Mouse (Mus musculus) hindbrain, postnatal 0 days (tissue): ENCODE measurements at regions not wholly inside any gene's neighbourhood (a gene's known extent, or its start where the extent isn't known, plus 50 kb on each side); places are given as distances from the start of the nearest gene placed in this dataset.

Experiments
- ATAC-seq: fragments of 200-750 bp; cut with Nextera tagmentation; 2 replicates; pipeline ENCODE4 v1.8.0; 2017; ENCODE audit warnings: mild to moderate bottlenecking, moderate TSS enrichment, moderate library complexity
- DNase-seq: peaks from one replicate; pipeline ENCODE4 v3.0.0-alpha.2; 2015; ENCODE audit warnings: low spot score
- H3K27ac ChIP-seq: fragments of 300-500 bp; sonication (generic); 2 replicates; pipeline ENCODE4 v1.5.1; 2014; ENCODE audit warnings: mild to moderate bottlenecking
- H3K27me3 ChIP-seq: fragments of 300-500 bp; sonication (generic); 2 replicates; pipeline ENCODE4 v1.6.1; 2014; ENCODE audit warnings: low read length, mixed read lengths; ENCODE audit not compliant: insufficient read depth
- H3K36me3 ChIP-seq: fragments of 300-500 bp; sonication (generic); 2 replicates; pipeline ENCODE4 v1.6.1; 2014; ENCODE audit warnings: low read length, mixed read lengths; ENCODE audit not compliant: insufficient read depth
- H3K4me1 ChIP-seq: fragments of 300-500 bp; sonication (generic); 2 replicates; pipeline ENCODE4 v1.6.1; 2014; ENCODE audit warnings: antibody characterized with exemption, low read length, mixed read lengths; ENCODE audit not compliant: insufficient read depth
- H3K4me2 ChIP-seq: fragments of 300-500 bp; sonication (generic); 2 replicates; pipeline ENCODE4 v1.6.1; 2014; ENCODE audit warnings: low read depth, mild to moderate bottlenecking, low read length, moderate library complexity, mixed read lengths
- H3K4me3 ChIP-seq: fragments of 300-500 bp; sonication (generic); 2 replicates; pipeline ENCODE4 v1.5.1; 2014; ENCODE audit warnings: low read length
- H3K9ac ChIP-seq: fragments of 300-500 bp; sonication (generic); replicated peaks from 2 replicates; pipeline ENCODE4 v1.6.1; 2014; ENCODE audit warnings: mild to moderate bottlenecking, low read length, moderate library complexity, mixed read lengths
- H3K9me3 ChIP-seq: fragments of 300-500 bp; sonication (generic); 2 replicates; pipeline ENCODE4 v1.6.1; 2016; ENCODE audit warnings: low read length, mixed read lengths
- CTCF ChIP-seq: IDR thresholded peaks from 2 replicates; pipeline ENCODE4 v1.5.1; 2016; ENCODE audit warnings: antibody characterized with exemption, control low read depth, low read depth
- WGBS: fragments of 180-500 bp; shearing (Covaris S2); extraction: QIAGEN DNeasy Blood & Tissue Kit; methylation state at CpG from one replicate; pipeline ENCODE4 v1.1.7; 2014; 5-methylcytosine and 5-hydroxymethylcytosine counted together

- Histone ChIP-seq H3K4me1 (no peaks in the 10 kb centered on the region), H3K27me3 (no peaks in the 10 kb centered on the region), H3K4me3 (no peak overlapping the region), H3K36me3 (no peaks in the 10 kb centered on the region), H3K9me3 (no peaks in the 10 kb centered on the region), H3K9ac (no peak overlapping the region), H3K4me2 (no peak overlapping the region), H3K27ac (no peak overlapping the region)
- no peak for TF ChIP-seq CTCF
- 0 out of 2 replicates have a peak, but pooled peaks have one; percentile 32 for ATAC-seq
- WGBS: 62% methylated on average over 7 of the region's 7 CpGs
- peak; percentile 26 for DNase-seq
Observed at GRCm38 (mm10) chr11:17449289-17449688, 191.9 kb downstream of the C1d start.

DNA sequence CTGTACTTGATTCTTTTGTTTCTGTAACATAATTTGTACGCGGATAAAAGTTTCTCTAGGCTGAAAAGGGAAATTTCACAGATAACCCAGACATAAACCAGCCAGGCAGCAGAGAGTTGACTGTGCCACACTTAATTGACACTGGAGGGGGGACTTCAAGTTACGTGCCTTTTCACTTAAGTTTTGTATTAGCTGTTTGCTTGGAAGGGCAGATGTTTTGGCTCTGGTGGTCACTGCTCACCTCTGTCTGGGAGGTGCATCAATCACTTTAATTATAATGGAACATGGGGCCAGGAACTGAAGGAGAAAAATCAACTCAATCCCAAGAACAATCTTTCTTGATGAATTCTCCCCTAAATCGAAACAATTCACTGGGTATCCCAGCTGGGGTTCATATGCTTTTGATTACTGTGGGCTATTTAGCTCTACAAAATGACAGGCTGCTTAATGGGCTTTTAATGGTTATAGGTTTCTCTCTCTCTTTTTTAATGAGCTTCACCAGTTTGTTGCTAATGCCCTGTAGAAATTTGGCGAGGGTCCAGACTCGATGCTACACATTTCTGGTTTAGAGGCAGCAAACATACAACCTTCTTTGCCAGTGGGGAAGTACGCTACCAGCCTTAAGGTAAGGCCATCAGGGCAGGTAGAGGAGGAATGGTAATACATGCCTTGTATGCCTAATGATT is 193.1 kb downstream of the C1d start:
- Histone ChIP-seq H3K36me3 (no peaks in the 10 kb centered on the region), H3K9ac (no peak overlapping the region), H3K4me1 (no peaks in the 10 kb centered on the region), H3K4me2 (no peak overlapping the region), H3K9me3 (no peaks in the 10 kb centered on the region), H3K27me3 (no peaks in the 10 kb centered on the region), H3K4me3 (no peak overlapping the region), H3K27ac (no peak overlapping the region)
- WGBS: 53% methylated on average over 7 of the region's 7 CpGs
- DNase-seq (peak; percentile 51), ATAC-seq (no peak)
- no peak for TF ChIP-seq CTCF

DNA sequence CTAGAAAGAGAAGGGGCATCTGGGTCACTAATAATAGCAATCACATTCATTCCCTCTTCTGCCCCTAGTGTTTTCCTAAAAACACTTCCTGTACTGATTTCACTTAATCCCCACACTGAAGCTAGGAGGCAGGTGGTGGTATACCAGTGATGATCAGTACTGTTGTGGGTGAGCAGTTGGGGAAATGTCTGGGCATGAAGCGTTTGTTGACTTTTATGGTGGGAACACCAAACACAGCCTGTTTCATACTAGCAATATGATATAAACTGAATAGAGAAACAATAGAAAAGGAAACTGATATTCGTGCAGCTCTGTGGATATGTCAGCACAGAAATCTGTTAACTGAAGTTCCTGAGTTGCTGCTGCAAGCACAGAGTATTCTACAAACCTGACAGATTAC is 194.1 kb downstream of the C1d start:
- no peak for DNase-seq

DNA sequence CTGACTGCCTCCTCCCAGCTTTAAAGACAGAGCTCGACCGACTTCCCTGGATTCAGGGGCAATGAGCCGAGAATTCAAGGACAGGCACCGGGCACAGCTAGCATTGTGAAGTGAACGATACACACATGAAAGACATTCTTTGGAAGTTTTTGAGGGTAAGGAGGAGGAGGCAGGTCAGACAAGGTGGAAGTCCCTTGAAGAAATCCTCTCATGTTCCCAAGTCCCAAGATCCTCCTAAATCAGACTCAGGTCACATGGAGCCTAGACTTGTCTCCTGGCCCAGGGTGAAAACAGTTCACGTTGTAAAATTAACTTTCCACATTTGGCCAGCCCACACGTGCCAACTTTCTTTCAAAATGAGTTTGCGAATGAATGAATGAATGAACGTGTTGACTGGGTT is 196.2 kb downstream of the C1d start:
- Histone ChIP-seq H3K4me2 (no peak overlapping the region), H3K27me3 (no peaks in the 10 kb centered on the region), H3K9me3 (no peaks in the 10 kb centered on the region), H3K27ac (no peak overlapping the region), H3K9ac (no peak overlapping the region), H3K4me3 (no peak overlapping the region), H3K36me3 (no peaks in the 10 kb centered on the region), H3K4me1 (no peaks in the 10 kb centered on the region)
- no peak for DNase-seq
- TF ChIP-seq CTCF: no peak
- 59% methylated on average over 9 of the region's 9 CpGs for WGBS
- ATAC-seq: 0 out of 2 replicates have a peak, but pooled peaks have one; percentile 35

More for the DNA sequence above, 194.1 kb downstream of the C1d start:
- Histone ChIP-seq H3K9me3 (no peaks in the 10 kb centered on the region), H3K4me2 (no peak overlapping the region), H3K4me1 (no peaks in the 10 kb centered on the region), H3K27ac (no peak overlapping the region), H3K36me3 (no peaks in the 10 kb centered on the region), H3K9ac (no peak overlapping the region), H3K27me3 (no peaks in the 10 kb centered on the region), H3K4me3 (no peak overlapping the region)
- 96% methylated on average over 2 of the region's 2 CpGs for WGBS
- no peak for TF ChIP-seq CTCF
- no peak for ATAC-seq

- Histone ChIP-seq H3K27ac (no peak overlapping the region), H3K9ac (no peak overlapping the region), H3K36me3 (no peaks in the 10 kb centered on the region), H3K4me1 (0 out of 2 replicates have a peak, but pooled peaks cover 7% of the 10 kb centered on the region), H3K9me3 (no peaks in the 10 kb centered on the region), H3K27me3 (no peaks in the 10 kb centered on the region), H3K4me3 (no peak overlapping the region), H3K4me2 (no peak overlapping the region)
- WGBS: 59% methylated on average over 4 of the region's 4 CpGs
- TF ChIP-seq CTCF: no peak
- no peak for ATAC-seq
- no peak for DNase-seq
Observed at GRCm38 (mm10) chr11:17458946-17459345, 201.6 kb downstream of the C1d start.

GRCm38 (mm10) chr11:17460024-17460919 is 202.9 kb downstream of the C1d start:
- Histone ChIP-seq H3K4me2 (peak overlapping the region; percentile 38), H3K27me3 (no peaks in the 10 kb centered on the region), H3K27ac (peak overlapping the region; percentile 54), H3K9ac (no peak overlapping the region), H3K9me3 (no peaks in the 10 kb centered on the region), H3K4me3 (peak overlapping the region; percentile 12), H3K36me3 (no peaks in the 10 kb centered on the region), H3K4me1 (0 out of 2 replicates have a peak, but pooled peaks cover 7% of the 10 kb centered on the region)
- ATAC-seq (peak; percentile 85), DNase-seq (peak; percentile 85)
- TF ChIP-seq CTCF: peak; percentile 74
- 8% methylated on average over 11 of the region's 11 CpGs for WGBS
